Mouse (Mus musculus) lung, postnatal 0 days (tissue): ENCODE measurements around the gene Speer4f1.

Experiments
- CTCF ChIP-seq: IDR thresholded peaks from 2 replicates; pipeline ENCODE4 v1.5.1; 2016; ENCODE audit warnings: antibody characterized with exemption, mild to moderate bottlenecking
- EP300 ChIP-seq: IDR thresholded peaks from 2 replicates; pipeline ENCODE4 v1.6.1; 2016; ENCODE audit warnings: antibody characterized with exemption, mild to moderate bottlenecking, control low read depth

DNA sequence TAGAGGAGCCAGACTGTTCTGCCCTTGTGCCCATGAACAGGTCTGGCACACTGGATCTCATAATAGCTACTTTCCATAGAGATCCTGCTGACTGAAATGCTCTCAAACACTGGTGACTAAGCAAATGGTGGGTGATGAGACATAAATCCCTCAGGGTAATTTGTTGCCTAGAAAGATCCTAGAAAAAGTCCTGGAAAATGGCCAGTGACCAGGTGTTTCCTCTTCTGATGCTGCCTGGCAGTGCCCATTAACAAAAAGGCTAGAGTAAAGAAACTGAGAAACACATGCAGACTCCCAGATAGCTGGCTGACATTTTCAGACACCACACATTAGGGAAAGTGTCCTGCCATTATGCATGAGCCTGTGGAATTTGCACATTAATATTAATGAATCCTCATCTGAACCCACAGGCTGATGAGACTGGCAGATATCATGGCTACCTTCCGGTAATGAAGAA is 24.0 kb downstream of the Speer4f1 start:
- TF ChIP-seq EP300, result no peak
- no peak for TF ChIP-seq CTCF
